Mouse (Mus musculus) large intestine, adult 2 months (tissue): Measurements from ENCODE around the gene Lbhd2. TPM values are rescaled to one million over a fixed set of nuclear protein-coding genes. Genes with fewer than 3 reads are reported as not detected.

Experiments
- DNase-seq: peaks from one replicate; pipeline ENCODE4 v3.0.0-alpha.2; 2012; ENCODE audit warnings: low read depth, low spot score
- WGBS: fragments of 180-500 bp; shearing (Covaris S2); methylation state at CpG from one replicate; pipeline ENCODE4 v1.1.7; 2018; 5-methylcytosine and 5-hydroxymethylcytosine counted together
- polyA plus RNA-seq: library from polyadenylated mRNA; depleted of rRNA; stranded (reverse); fragments of >200 nt; gene quantifications from 2 replicates; pipeline ENCODE4 v1.2.3, GENCODE M21; 2012

The Lbhd2 gene
- polyA plus RNA-seq, 1 experiment, result 1.5 TPM

DNA sequence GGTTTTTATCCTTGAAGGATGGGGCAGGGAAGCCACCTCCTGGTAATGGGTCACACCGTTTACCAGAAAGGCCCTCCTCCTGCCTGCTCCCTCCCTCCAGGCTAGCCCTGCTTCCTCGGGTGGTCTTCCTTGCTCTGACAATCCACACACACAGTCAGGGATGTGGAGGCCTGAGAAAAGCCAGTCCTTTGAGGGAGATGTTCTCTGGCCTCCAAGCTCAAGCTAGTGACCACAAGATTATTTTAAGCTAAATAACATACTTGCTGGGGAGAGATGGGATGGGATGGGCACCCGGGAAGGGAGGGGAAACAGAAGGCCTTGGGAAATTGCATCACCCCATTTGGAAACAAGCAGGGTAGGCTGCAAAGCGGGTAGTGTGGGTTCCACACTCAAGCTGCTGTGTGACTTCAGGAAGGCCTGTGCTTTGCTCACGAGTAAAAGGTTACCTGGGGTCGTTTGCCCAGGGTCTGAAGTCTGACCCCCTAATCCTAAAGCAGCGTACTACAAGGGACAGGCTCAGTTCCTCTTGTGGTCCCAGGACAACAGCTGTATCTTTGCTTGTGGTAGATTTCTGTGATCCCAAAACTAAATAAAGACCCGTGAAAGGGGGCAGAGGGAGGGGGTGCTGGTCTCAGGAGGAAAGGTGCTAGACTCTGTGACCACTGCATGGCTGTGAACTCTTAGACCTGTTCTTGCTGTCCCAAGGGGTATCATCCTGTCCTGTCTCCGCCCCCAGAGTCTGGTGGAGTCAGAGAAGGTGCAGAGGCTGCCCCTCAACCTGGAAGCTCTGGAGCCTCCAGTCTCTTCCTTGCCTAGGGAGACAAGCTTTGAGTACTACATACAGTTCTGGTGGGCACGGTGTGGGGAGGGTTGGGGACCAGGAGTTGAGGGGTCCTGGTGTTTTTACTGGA, 37.6 kb downstream of the Lbhd2 start:
- no peak for DNase-seq
- 52% methylated on average over 10 of the region's 10 CpGs for WGBS

- no peak for DNase-seq
- WGBS, result 19% methylated on average over 52 of the region's 52 CpGs
Measured at GRCm38 (mm10) chr12:111445161-111445889, 38.7 kb downstream of the Lbhd2 start.

DNA sequence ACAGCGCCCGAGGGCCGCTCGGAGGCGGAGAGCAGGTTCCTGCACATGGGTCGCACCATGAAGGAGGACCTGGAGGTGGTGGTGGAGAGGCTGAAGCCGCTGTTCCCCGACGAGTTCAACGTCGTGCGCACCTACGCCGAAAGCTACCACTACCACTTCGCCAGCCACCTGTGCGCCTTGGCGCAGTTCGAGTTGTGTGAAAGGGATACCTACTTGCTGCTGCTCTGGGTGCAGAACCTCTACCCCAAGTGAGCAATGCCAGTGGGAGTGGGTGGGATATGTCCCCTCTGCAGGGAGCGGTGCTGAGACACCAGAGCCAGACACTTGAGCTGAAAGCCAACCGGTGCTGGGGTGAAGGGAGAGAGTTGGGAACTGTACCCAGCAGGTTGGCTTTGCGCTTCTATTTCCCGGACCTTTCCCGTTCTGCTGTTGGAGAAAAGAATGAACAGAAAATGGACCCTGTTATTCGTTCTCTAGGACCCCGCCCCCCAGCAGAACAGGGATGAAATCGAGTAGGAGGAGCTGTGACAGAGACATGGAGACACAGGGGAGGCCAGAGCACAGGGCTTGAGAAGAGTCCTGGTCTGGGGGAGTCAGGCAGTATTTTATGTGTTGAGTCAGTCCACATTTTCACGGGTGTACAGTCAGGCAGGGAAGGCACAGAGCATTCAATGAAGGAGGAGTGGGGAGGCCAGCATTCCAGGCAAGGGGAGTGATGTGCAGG, 39.4 kb downstream of the Lbhd2 start:
- DNase-seq, result no peak
- 30% methylated on average over 27 of the region's 27 CpGs for WGBS

GRCm38 (mm10) chr12:111446745-111447144, 40.1 kb downstream of the Lbhd2 start:
- DNase-seq, result no peak
- WGBS, result 59% methylated on average over 5 of the region's 5 CpGs

- no peak for DNase-seq
- WGBS, result 60% methylated on average over 9 of the region's 9 CpGs
Measured at GRCm38 (mm10) chr12:111447350-111447749, 40.7 kb downstream of the Lbhd2 start.

DNA sequence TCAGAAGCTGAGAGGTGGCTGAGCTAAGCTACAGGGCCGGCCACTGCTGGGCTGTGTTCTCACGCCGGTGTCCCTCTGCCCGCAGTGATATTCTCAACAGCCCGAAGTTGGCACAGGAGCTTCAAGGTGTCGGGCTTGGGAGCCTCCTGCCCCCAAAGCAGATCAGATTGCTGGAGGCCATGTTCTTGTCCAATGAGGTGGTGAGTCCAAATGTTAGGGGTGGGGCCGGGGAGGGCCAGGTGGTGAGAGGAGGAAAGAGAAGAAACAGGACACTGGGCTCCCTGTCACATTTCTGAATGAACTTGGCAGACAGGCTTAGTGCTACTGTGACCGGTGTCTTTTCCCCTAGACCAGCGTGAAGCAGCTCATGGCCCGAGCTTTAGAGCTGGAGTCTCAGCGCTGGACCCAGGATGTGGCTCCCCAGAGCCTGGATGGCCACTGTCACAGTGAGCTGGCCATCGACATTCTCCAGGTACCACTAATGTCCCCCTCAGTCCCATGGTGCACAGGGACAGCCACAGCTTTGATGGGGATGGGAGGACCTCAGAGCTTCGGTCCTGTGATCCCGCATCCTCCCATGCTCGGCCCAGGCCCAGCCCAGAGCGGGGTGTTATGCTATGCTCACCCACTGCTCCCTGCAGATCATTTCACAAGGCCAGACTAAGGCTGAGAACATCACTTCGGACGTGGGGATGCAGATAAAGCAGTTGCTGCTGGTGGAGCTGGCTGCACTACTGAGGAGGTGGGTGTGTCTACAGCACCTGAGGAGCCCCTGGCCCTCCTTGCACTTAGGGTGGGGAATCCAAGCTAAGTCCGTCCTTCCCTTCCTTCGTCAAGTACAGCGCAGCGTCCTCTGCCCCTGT, 41.5 kb downstream of the Lbhd2 start:
- no peak for DNase-seq
- 48% methylated on average over 22 of the region's 22 CpGs for WGBS

- 24% methylated on average over 14 of the region's 14 CpGs for WGBS
- no peak for DNase-seq
Measured at GRCm38 (mm10) chr12:111448931-111449705, 42.5 kb downstream of the Lbhd2 start.

GRCm38 (mm10) chr12:111450359-111450758, 43.8 kb downstream of the Lbhd2 start:
- no peak for DNase-seq
- 45% methylated on average over 6 of the region's 6 CpGs for WGBS

DNA sequence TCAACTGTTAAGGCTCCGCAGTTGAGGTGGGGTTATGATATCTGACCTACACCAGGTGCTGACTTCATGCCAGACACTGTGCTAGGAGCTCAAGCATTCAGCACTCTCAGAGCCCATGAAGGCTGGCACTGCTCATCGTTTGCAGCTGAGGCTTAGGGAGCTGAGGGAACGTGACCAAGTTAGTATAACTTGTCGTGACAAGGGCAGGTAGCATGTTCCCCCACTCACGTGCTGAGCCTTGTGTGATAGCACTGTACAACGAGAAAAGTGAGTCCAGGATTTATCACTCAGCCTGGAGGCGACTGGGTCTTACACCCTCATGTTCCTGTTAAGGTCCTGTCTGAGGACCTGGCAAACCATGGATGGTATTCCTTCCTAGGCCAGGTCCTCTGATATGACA, 45.0 kb downstream of the Lbhd2 start:
- WGBS, result 81% methylated on average over 7 of the region's 7 CpGs
- DNase-seq, result no peak

GRCm38 (mm10) chr12:111454021-111454420, 47.4 kb downstream of the Lbhd2 start:
- DNase-seq, result no peak
- WGBS, result 55% methylated on average over 4 of the region's 4 CpGs

DNA sequence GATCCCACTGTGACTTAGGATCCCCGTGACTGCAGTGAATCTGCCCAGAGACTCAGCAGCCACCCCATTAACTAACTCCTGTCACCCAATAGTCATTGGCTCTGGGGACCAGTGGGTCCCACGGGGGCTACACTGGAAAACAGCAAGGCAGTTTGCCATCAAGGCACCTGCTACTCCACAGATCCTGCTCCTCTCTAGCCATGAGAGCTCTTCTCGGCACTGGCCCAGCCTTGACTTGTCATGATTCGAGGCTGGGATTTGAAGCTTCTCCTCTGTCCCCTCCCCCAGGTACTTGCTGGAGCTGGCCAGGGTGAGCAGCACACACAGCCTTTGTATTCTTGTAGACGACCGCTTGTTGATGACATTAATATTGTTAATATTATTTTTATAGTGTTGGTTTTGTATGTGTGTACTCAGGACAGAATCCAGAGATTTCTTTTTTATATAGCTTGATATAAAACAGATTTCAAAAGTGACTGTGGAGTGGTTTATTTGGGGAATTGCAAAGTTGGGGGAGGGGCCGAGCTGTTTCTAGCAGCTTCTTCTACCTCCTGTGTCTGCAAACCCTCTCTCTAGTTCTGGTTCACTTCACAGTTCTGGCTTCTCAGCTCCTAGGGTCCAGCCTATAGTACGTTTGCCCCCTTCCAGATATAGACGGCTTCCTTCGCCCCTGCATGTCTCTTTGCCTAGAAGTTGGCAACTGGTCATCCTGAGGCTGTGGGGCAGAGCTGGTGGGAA, 48.1 kb downstream of the Lbhd2 start:
- WGBS, result 66% methylated on average over 10 of the region's 10 CpGs
- no peak for DNase-seq

DNA sequence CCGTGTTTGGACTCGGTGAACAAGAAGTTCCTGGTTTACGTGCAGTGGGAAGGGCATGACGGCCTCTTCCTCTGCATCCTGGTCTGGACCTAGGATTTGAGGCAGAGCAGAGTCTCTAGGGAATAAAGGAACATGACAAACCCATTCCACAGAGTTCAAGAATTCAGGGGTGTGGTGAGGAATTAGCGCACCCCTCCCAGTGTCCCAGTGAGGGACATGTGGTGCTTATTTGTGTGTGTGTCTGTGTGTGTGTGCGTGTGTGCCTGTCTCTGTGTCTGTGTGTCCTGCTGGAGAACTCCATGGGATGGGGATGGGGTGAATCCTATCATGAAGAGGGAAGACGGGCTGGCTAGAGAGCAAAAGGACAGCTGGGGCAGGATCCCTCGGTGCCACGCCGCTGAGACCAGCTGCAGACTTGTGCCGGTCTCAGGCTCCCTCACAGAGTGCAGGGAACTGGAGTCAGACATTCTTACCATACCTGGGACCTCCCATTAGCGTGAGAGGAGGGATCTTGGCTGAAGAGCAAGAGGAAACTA, 48.8 kb downstream of the Lbhd2 start:
- WGBS, result 45% methylated on average over 12 of the region's 12 CpGs
- DNase-seq, result no peak

- DNase-seq, result no peak
- 43% methylated on average over 8 of the region's 8 CpGs for WGBS
Measured at GRCm38 (mm10) chr12:111455860-111456259, 49.3 kb downstream of the Lbhd2 start.

GRCm38 (mm10) chr12:111457742-111458141, 51.1 kb downstream of the Lbhd2 start:
- WGBS, result 97% methylated on average over 1 of the region's 1 CpGs
- no peak for DNase-seq
